Mouse (Mus musculus) spleen, adult 18-20 months (tissue): Measurements from ENCODE around the gene Col16a1.

ENCODE experiments used
- DNase-seq, 2 experiments: peaks; one replicate each; pipeline ENCODE4 v3.0.0; 2022; ENCODE audit warnings: mixed read lengths in 2 of 2

Gene Col16a1

DNA sequence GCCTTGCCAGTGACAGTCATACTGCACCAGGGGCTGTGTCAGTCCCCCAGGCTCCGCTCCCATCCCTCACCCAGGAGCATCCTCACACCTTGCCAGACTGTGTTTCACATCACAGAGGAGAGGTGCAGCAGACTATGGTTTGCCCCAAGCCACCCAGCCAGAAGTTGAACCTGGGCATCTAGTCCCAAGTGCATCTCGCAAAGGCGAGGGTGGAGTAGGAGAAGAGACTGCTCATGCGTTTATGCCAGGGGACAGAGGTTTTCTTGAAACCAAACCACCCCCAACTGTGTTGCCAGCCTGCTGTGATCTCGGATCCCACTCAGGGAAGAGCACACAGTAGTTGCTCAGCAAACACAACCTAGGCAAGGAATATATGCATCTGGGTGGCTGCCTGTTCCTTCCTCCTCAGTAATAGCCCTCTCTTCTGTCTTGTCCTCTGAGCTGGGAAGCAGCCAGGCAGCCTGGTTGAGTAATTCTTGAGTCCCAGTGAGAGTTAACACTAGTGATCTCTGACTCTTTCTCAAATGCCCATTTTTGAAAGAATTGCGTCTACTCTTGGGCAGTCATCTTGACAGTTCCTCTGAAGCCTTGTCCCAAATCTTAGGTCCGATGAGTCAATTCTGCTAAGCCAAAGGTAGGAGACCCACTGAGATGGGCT lies 83.9 kb downstream of the Col16a1 start:
- no peak for DNase-seq

DNA sequence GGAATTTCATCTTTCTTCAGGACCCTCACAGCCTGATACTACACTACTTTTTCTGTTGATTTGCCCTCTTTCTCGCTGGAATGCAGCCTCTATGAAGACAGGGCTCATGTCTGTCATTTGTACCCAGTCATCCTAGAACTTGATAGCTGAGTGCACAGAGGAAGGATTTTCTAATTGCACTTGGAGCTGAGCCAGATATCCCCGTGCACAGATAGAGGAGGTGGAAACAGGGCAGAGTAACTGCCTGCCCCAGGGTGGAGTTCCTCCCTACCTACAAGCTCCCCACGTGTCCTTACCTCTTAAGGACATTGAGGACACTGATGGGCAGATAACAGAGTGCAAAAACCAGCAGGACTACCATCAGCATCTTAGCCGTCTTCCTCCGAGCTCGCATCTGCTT lies 85.8 kb downstream of the Col16a1 start:
- no peak for DNase-seq

DNA sequence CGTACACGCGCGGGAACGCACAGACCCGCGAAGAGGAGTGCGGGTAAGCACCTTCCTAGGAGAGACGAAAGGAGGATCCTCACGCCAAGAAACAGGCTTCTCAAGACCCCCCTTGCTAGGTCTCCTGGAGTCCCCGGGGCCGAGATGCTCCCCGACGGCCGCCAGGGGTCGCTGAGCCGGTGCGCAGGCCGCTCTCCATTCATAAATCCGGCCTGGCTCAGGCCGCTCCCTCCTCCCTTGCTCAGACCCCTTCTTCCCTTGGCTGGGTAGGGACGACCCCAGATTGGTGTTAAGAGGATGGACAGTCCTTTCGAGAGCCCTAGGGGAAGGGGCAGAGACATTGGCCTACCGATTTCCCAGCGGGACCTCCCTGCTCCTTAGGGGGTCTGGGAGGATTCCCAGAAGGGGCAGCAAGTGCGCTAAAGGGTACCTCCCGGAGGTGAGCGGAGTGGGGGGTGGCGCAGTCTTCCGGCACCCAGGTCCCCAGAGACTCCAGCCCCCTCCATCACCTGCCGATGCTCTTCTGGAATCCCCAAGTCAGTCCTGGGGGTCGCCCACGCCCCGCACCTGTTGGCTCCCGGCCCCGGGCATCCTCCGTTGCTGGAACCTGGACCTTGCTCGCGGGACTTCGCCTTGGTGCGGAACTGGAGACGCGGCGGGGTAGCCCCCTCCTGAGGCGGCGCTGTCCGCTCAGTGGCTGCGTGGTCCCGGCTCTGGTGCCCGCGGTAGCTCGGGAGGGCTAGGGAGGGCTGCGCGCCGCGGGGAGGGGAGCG lies 91.0 kb downstream of the Col16a1 start:
- peak in 1 of 2 experiments; percentile 52 for DNase-seq

- DNase-seq = no peak
These were observed 91.5 kb downstream of the Col16a1 start, which contains the start of gene Hcrtr1 for GRCm38 (mm10) chr4:130139214-130139492. TSS of gene Hcrtr1 (minus strand) at chr4:130139359.

GRCm38 (mm10) chr4:130140992-130141402 lies 93.4 kb downstream of the Col16a1 start:
- no peak for DNase-seq

- no peak for DNase-seq
These were observed 94.1 kb downstream of the Col16a1 start for GRCm38 (mm10) chr4:130141786-130142185.

DNA sequence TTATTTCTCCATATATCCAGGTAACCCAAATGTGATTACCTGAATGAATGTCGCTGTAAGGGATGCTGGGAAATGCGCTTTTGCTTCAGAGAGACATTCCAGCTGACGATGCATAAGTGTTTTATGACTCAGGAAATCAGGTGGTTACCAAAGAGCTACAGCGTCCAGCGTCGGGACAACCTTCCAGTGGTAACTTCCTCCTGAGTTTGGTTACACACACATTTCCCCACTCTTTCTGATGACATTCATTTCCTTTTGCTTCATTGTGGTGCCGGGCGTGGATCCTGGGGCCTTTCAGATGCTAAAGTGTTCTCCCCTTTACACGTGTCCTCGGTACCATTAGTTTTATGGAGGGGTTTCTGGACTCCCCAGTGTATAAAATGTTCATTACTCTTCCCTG lies 100.8 kb downstream of the Col16a1 start:
- no peak for DNase-seq
